Mouse (Mus musculus) gonadal fat pad, adult 2 months (tissue): Measurements from ENCODE around the gene Impdh1. TPM values are rescaled to one million over a fixed set of nuclear protein-coding genes. Genes with fewer than 3 reads are reported as not detected.
"Not testable (repeated sequence)": the region's sequence is repeated elsewhere in the genome, so short reads cannot be mapped to it uniquely, and the experiment has no call there.

Source experiments
- DNase-seq: peaks from one replicate; pipeline ENCODE4 v3.0.0-alpha.2; 2012; ENCODE audit warnings: low read depth
- polyA plus RNA-seq: library from polyadenylated mRNA; depleted of rRNA; stranded (reverse); fragments of >200 nt; gene quantifications from 2 replicates; pipeline ENCODE4 v1.2.3, GENCODE M21; 2012; rRNA removed

The Impdh1 gene
- polyA plus RNA-seq, 1 experiment, result 36.5 TPM

DNA sequence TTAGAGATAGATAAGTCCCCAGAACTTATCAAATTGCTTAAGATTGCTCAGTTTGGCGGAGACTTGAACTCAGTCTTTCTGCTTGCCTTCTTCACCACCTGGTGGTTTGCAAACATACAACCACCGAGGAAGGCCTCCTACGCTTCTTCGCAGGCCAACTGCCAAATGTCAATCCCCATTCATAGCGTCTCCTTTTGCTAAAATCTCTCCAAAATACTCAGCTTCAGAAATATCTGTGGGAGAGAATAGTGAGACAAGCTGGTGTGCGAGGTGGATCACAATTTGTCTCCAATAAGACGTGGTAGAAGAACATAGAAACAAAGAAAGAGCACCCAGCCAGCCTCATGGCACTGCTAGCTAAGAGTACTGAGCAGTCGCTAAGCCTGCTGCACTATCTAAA, 36.3 kb downstream of the Impdh1 start:
- no peak for DNase-seq

DNA sequence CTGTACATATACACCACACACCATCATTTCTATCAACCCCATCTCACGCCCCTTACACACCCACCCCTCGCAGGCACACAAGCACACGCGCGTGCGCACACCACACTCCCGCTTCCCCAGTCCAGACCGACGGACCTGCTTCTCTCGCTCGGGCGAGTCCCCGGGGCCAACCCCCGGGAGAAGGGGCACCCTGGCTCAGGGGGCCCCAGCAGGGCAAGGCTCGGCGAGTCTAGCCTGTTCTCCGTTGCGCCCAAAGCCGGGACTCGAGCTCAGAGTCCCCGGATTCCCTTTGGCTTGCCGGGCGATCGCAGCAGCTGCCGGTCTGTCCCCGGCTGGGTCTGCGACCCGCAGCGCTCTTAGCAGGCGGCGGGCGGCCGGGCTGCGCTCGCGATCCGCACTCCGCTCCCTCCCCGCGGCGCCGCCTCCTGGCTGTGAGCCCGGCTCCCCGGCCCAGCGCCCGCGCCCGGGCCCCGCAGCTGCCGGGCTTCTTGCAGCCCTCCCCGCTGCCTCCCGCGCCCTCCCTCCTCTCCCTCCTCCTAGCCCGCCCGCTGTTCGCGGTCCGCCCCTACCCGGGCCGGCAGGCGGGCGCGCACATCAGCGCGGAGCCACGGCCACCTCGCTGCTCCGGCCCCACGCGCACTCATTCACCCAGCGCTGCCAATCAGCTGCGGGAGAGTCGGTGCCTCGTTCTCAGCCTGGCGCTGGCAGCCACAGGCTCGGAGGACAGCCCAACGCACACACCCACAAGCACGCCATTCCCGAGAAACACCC, 37.1 kb downstream of the Impdh1 start, which contains the start of gene Prrt4:
Gene Prrt4, minus strand, starts transcription at position 697 of the 771 bp plus-strand sequence.
- DNase-seq, result no peak

DNA sequence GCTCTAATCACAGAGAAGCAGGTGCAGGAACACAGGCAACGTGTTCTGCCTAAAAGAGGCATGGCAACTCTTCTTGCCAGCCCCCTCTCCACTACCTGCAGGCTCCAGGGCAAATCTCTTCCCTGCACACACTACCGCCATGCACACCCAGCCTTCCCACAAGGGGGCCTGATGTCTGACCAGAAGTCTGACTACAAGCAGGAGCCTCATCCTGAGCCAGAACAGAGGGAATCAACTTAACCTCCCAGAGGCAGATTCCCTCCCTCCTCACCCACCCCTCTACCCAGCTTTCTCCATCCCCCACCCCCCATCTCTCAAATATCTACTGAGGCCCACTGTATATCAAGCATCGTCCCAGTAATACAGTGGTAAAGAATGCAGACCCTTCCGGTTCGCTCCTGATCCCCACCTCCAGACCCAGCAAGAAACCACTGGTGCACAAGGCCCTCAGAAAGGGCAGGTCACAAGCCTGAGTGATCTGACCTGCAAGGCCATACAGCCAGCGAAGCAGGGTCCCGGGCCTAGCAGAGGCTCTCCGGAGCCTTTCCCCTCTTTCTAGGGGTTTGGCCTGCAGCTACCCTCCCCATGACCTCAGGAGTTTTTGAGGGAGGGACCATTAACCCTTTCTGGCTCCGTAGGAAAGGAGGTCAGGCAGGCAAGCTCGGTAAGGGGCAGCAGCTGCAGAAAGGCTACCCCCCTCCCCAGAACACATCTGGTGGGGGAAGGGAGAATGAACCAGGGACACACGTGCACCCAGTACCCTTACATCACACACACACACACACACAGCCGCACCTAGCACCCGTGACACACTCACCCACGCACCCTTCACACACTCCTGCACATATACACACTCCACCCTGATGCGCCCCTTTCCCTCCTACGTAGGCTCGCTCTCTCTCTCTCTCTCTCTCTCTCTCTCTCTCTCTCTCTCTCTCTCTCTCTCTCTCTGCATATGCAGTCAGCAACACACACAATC, 38.0 kb downstream of the Impdh1 start:
- DNase-seq, result no peak

DNA sequence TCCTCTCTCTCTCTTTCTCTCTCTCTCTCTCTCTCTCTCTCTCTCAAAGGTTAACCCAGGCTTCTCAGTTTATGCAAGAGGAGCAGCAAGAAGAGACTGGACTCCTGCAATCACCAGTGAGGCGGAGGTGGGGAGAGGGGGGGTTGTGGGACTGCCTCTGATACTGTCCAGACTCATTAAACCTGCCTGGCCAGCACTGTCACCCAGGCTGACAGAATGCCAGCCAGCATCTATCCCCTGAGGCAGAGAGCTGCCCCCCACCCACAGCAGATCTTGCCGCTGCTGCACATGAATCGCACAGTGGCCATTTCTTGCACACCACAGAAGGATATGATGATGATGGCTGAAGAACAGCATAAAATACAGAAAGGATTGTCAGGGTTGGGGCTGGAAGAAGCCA, 41.1 kb downstream of the Impdh1 start:
- no peak for DNase-seq

DNA sequence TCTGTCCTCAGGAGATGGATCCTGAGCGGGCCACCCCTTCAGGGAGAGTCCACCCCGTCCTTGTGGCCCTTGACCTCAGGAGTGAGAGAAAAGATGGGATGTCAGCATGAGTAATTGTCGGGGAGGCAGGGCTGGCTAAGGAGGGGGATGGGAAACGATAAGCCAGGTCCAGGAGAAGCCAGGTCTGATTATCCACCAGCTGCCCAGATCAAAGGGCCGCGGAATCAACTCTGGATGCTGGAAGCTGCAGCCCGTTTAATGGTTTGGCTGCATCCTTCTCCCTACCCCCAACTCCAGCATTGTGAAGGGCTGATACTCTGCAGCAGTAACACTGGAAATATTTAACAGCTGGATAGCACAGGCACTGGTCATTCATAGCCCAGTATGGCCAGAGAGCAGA, 41.8 kb downstream of the Impdh1 start:
- no peak for DNase-seq

DNA sequence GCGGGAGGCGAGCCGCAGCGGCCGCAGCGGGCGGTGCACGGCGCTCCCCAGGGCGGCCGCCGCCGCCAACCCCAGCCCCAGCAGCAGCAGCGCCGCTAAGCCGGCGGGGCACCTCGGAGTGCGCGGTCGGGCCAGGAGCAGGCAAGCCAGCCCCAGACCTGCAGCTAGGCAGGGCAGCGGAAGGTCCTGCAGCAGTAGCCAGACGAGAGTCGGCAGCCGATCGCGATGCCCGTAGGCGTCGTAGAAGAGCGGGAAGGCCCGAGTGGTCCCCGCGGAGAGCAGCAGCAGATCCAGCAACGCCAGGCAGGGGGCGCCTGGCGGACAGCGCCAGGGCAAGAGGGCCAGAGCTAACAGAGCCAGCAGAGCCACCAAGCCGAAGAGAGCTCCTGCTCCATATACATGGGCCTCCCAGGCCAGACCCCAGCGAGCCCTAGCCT, 45.2 kb downstream of the Impdh1 start:
- no peak for DNase-seq

DNA sequence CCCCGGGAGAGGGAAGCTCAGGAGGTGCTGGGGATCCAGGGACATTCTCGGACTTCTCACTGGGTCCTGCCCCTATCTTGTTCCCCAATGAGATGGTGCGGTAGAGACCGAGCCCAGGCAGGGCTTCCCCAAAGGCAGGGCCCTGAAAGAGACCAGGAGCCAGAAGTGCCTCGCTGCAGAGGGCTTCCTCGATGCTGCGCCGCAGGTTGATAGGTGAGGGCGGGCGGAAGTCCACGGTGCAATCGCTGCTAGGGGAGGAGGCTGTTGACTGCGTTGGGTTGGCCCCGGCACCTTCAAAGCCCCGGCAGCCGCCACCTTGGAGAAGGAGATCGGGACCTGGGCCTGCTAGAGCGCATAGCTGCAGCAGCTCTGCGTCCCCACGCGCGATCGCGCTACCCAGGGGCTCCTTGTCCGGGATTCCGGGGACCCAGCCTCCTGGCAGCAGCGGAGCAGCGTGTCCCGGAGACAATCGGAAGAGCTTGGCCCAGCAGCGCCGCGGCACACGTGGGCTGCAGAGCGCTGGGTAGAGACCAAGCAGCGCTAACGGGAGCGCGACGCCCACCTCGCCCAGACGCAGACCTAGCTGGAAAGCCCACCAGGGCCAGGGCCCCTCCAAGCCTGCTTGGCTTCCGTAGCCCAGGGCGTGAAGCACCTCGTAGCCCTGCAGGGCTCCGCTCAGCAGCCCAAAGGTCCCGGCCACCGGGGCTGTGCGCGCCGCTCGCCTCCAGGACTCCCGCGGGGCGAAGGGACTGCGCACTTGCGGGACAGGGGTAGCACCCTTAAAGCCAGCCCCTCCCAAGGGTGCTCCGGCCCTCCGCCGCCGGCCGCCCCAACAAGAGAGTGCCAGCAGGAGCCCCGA, 45.9 kb downstream of the Impdh1 start:
- no peak for DNase-seq

DNA sequence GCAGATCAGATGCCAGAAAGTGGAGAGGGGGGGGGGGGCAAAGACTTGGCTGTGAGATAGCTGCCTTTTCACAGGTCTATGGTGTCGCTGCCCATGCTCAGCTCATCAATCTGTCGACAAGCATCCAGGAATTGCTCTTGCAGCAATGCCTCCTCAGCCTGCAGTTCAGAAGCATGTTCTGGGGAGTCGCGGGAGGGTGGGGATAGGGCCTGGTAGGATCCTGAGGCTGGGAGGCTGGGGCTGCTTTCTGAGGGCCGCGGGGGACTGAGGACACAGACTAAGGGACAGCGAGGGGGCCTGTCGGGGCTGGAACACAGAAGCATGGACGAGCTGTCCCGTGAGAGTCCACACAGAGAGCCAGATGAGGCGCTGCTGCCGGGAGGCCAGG, 46.5 kb downstream of the Impdh1 start:
- no peak for DNase-seq

DNA sequence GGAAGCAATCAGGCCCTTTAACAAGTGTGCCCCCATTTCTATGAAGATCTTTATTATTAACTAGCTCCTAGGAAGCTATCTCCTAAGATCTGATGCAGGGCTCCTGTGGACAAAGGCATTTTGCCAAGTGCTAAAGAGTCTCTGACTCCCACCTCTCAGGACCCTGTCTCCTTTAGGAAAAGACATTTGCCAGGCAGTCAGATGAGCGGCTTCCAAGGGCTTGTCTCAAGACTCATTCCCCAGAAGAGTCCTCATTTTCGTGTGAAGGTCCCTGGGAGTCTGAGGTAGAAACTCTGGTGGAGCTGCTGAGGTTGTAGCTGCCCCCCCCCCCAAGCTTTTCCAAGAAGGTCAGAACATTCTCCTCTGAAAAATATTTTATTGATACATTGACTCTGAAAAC, 47.3 kb downstream of the Impdh1 start:
- no peak for DNase-seq

DNA sequence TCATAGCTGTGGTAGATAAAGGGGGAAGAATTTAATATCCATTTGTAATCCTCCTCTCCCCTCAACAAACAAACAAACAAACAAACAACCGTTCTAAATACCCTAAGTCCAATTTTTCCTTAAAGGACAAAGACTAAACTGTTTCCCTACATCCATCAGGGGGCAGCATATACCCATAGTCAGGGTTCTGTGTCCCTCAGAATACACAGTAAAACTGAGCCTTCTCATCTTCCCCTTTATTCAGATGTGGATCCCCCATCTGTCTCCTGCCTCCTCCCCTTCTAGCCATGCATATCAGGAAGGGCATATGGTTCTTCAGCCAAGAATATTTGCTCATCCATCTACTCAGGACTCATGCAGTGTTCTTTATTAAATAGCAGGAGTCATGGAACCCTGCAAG, 50.0 kb downstream of the Impdh1 start:
- no peak for DNase-seq

DNA sequence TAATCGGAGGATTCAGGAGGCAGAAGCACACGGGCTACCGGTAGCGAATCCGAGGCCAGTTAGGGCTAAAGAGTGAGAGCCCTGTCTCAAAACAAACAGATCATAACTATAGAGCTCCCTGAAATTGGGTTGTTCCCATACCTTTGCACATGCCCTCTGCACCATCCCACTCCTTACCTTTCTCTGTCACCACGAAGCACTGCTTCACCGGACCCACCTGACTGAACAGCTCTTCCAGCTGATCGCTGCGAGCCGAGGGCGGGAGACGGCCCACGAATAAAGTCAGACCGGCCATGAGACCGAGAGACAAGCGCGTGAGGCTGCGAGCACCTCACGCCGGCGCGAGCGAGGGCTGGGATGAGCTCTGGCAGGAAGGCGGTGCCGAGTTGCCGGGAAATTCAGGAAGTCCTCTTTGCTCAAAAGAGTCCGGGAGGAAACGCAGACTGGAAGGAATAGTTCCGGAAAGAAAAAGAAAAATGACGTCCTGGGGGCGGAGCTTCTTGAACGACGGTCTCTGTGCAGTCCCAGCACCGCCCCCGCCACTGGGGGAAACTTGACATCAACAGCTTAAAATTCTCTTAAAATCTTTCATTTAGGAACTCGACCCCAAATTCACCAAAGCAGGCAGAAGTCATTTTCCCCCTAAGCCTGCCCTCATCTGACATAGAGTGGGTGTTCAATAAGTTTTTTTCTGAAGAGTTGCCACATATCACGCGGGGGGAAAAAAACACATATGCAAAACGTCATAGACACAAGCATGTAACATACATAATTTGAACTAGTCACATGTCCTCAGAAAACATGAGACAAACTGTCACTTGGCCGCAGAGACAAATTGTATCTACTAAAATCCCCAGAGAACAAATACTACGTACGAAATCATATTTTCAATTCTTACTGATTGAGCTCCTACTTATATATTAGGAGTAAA, 51.6 kb downstream of the Impdh1 start, which contains the start of gene Rbm28:
Gene Rbm28, minus strand, starts transcription at position 693 of the 931 bp plus-strand sequence.
- peak; percentile 77 for DNase-seq

DNA sequence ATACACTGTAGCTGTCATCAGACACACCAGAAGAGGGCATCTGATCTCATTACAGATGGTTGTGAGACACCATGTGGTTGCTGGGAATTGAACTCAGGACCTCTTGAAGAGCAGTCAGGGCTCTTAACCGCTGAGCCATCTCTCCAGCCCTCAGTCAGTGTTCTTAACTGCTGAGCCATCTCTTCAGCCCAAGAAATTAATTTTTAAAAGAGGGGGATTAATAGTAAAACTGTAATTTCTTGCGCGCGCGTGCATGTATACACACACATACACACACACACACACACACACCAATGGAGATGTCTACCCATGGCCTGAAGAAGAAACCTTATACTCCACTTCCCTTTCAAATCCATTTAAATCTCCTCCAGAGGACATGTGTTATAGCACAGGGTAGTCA, 54.9 kb downstream of the Impdh1 start:
- not testable (repeated sequence) for DNase-seq

DNA sequence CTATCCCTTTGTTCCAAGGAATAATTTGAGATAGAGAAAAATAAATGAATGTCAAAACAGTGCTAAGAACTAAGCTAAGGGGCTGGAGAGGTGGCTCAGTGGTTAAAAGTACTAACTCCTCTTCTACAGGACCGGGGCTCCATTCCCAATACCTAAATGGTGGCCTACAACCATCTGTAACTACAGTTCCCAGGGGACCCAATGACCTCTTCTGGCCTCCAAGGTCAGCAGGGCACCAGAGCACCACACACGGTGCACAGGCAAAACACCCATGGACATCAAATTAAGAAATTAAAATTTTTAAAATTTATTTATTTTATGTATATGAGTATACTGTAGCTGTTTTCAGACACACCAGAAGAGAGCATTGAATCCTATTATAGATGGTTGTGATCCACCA, 55.4 kb downstream of the Impdh1 start:
- DNase-seq, result no peak

DNA sequence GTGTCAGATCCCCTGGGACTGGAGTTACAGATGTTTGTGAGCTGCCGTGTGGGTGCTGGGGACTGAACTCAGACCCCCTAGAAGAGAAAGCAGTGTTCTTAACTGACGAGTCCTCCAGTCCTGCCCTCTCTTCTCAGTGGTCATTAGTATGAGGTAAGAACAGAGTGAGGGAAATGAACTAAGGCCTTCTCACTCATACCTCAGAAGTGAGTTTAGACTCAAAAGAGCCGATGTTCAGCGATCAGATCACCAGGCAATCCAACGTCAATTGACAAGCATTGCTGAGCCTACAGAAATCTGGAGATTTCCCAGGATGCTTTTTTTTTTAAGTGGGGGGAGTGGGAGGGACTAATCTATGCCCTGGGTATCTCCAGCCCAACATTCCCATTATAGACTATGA, 59.8 kb downstream of the Impdh1 start:
- DNase-seq, result no peak

Other genes with a start within 250 kb of the Impdh1 start
- gene Lep, start 156.1 kb downstream of the Impdh1 start, polyA plus RNA-seq, result 112 and 748 TPM in 2 replicates
- 12.8 and 18.1 TPM in 2 replicates for gene Rbm28, start 51.4 kb downstream of the Impdh1 start, polyA plus RNA-seq
- gene Prrt4, start 36.8 kb downstream of the Impdh1 start, polyA plus RNA-seq, result 1.8 and 2.1 TPM in 2 replicates
- 11.9 and 21.2 TPM in 2 replicates for gene Hilpda, start 56.1 kb upstream of the Impdh1 start, polyA plus RNA-seq
- gene Fam71f2, start 63.2 kb upstream of the Impdh1 start, polyA plus RNA-seq, result 12.4 and 14.0 TPM in 2 replicates
- 0.77 and 2.0 TPM in 2 replicates for gene Fam71f1, start 102.8 kb upstream of the Impdh1 start, polyA plus RNA-seq
- 83.7 and 110 TPM in 2 replicates for gene Calu, start 131.7 kb upstream of the Impdh1 start, polyA plus RNA-seq
- gene Opn1sw, start 172.1 kb upstream of the Impdh1 start, polyA plus RNA-seq, result 0.81 and 0.86 TPM in 2 replicates
- 6.1 and 8.4 TPM in 2 replicates for gene Ccdc136, start 179.9 kb upstream of the Impdh1 start, polyA plus RNA-seq
- 6.6 and 9.7 TPM in 2 replicates for gene Flnc, start 216.9 kb upstream of the Impdh1 start, polyA plus RNA-seq